Mouse (Mus musculus) CH12.LX (cell line): ENCODE results near the gene Fgfr2.

ENCODE experiments used
- CTCF ChIP-seq, 2 experiments: IDR thresholded peaks in 1 of 2; conservative IDR thresholded peaks in 1 of 2; 2 replicates each; pipeline ENCODE4 v1.5.1; 2011 to 2012; ENCODE audit warnings: low read depth in 2 of 2, low read length in 2 of 2, improper control_type of control experiment in 1 of 2, inconsistent platforms in 1 of 2, mild to moderate bottlenecking in 1 of 2, moderate library complexity in 1 of 2
- E2F4 ChIP-seq: IDR thresholded peaks from 2 replicates; pipeline ENCODE4 v1.6.1; 2011; ENCODE audit warnings: low read depth, low read length, improper control_type of control experiment; ENCODE audit not compliant: insufficient replicate concordance
- EP300 ChIP-seq: IDR thresholded peaks from 2 replicates; pipeline ENCODE4 v1.6.1; 2011; ENCODE audit warnings: low read length, improper control_type of control experiment
- GABPA ChIP-seq: IDR thresholded peaks from 2 replicates; pipeline ENCODE4 v1.6.1; 2012; ENCODE audit warnings: low read depth, low read length, improper control_type of control experiment, inconsistent platforms; ENCODE audit not compliant: insufficient replicate concordance
- JUN ChIP-seq: IDR thresholded peaks from 2 replicates; pipeline ENCODE4 v1.6.1; 2011; ENCODE audit warnings: low read depth, mild to moderate bottlenecking, low read length, improper control_type of control experiment, moderate library complexity; ENCODE audit not compliant: insufficient read depth
- MAFK ChIP-seq: IDR thresholded peaks from 2 replicates; pipeline ENCODE4 v1.6.1; 2011; ENCODE audit warnings: low read length, improper control_type of control experiment; ENCODE audit not compliant: insufficient replicate concordance
- MAX ChIP-seq: IDR thresholded peaks from 2 replicates; pipeline ENCODE4 v1.6.1; 2011; ENCODE audit warnings: low read length, improper control_type of control experiment
- MXI1 ChIP-seq: IDR thresholded peaks from 2 replicates; pipeline ENCODE4 v1.6.1; 2011; ENCODE audit warnings: mild to moderate bottlenecking, low read depth, low read length, improper control_type of control experiment
- NRF1 ChIP-seq: IDR thresholded peaks from 2 replicates; pipeline ENCODE4 v1.6.1; 2014; ENCODE audit warnings: low read depth, mild to moderate bottlenecking, inconsistent platforms, low read length, improper control_type of control experiment, moderate library complexity
- POLR2A ChIP-seq: IDR thresholded peaks from 2 replicates; pipeline ENCODE4 v1.6.1; 2011; ENCODE audit warnings: low read depth, mild to moderate bottlenecking, improper control_type of control experiment, low read length
- POLR2AphosphoS2 ChIP-seq: IDR thresholded peaks from 2 replicates; pipeline ENCODE4 v1.6.1; 2011; ENCODE audit warnings: low read depth, low read length, improper control_type of control experiment
- RAD21 ChIP-seq: IDR thresholded peaks from 2 replicates; pipeline ENCODE4 v1.6.1; 2011; ENCODE audit warnings: low read depth, mild to moderate bottlenecking, low read length, improper control_type of control experiment, moderate library complexity
- USF1 ChIP-seq: IDR thresholded peaks from 2 replicates; pipeline ENCODE4 v1.6.1; 2014; ENCODE audit warnings: low read depth, mild to moderate bottlenecking, inconsistent platforms, low read length, improper control_type of control experiment
- ZKSCAN1 ChIP-seq: IDR thresholded peaks from 2 replicates; pipeline ENCODE4 v1.6.1; 2012; ENCODE audit warnings: low read depth, inconsistent platforms, low read length, improper control_type of control experiment, borderline replicate concordance

GRCm38 (mm10) chr7:131609677-131610076 lies 1513.5 kb downstream of the Fgfr2 start:
- peak in 1 of 2 experiments; percentile 24; a peak in 2 of 4 replicates for TF ChIP-seq CTCF (conservative IDR thresholded peaks at IDR 0.05 in 1 of 2, IDR thresholded peaks at IDR 0.05 in 1 of 2; ENCODE audit: low read depth in 2 of 2, low read length in 2 of 2)
- no peak for TF ChIP-seq POLR2A
- TF ChIP-seq USF1, result no peak
- TF ChIP-seq MXI1, result no peak
- TF ChIP-seq JUN, result no peak
- no peak for TF ChIP-seq MAX
- no peak for TF ChIP-seq GABPA
- TF ChIP-seq EP300, result no peak
- no peak for TF ChIP-seq E2F4
- TF ChIP-seq MAFK, result no peak
- TF ChIP-seq POLR2AphosphoS2, result no peak
- no peak for TF ChIP-seq NRF1
- no peak; the same call in 1 of the 2 replicates for TF ChIP-seq RAD21
- TF ChIP-seq ZKSCAN1, result no peak
